Mouse (Mus musculus) small intestine, adult 2 months (tissue): ENCODE data around the gene Glrx. TPM values are rescaled to one million over a fixed set of nuclear protein-coding genes. Genes with fewer than 3 reads are reported as not detected.

Experiments
- H3K27ac ChIP-seq: fragments of 200-500 bp; 2 replicates; pipeline ENCODE4 v1.5.1; 2012; ENCODE audit warnings: low read depth, low read length, control low read depth, inconsistent platforms; ENCODE audit not compliant: insufficient read depth
- H3K27me3 ChIP-seq: fragments of 200-500 bp; 2 replicates; pipeline ENCODE4 v1.6.1; 2012; ENCODE audit warnings: mild to moderate bottlenecking, moderate library complexity, low read length, inconsistent platforms; ENCODE audit not compliant: control insufficient read depth, insufficient read depth
- H3K36me3 ChIP-seq: fragments of 200-500 bp; 2 replicates; pipeline ENCODE4 v1.6.1; 2012; ENCODE audit warnings: mild to moderate bottlenecking, low read length, control low read depth, inconsistent platforms; ENCODE audit not compliant: control insufficient read depth, insufficient read depth
- H3K4me1 ChIP-seq: fragments of 200-500 bp; 2 replicates; pipeline ENCODE4 v1.6.1; 2012; ENCODE audit warnings: low read length, inconsistent platforms, mixed read lengths; ENCODE audit not compliant: control insufficient read depth, insufficient read depth, insufficient read length
- H3K4me3 ChIP-seq: fragments of 200-500 bp; 2 replicates; pipeline ENCODE4 v1.5.1; 2012; ENCODE audit warnings: low read depth, mild to moderate bottlenecking, control low read depth, inconsistent platforms, low read length, moderate library complexity
- CTCF ChIP-seq: fragments of 200-500 bp; IDR thresholded peaks from 2 replicates; pipeline ENCODE4 v1.5.1; 2012; ENCODE audit warnings: low read depth, mild to moderate bottlenecking, control low read depth, inconsistent platforms, low read length, moderate library complexity, mixed read lengths; ENCODE audit not compliant: insufficient replicate concordance, insufficient read length; ENCODE audit errors: extremely low read depth
- POLR2A ChIP-seq: fragments of 200-500 bp; IDR thresholded peaks from 2 replicates; pipeline ENCODE4 v1.6.1; 2012; ENCODE audit warnings: low read depth, mild to moderate bottlenecking, control low read depth, inconsistent platforms, low read length, moderate library complexity
- WGBS: fragments of 180-500 bp; shearing (Covaris S2); methylation state at CpG from one replicate; pipeline ENCODE4 v1.1.7; 2018; 5-methylcytosine and 5-hydroxymethylcytosine counted together
- polyA plus RNA-seq: library from polyadenylated mRNA; depleted of rRNA; stranded (reverse); fragments of >200 nt; gene quantifications from 2 replicates; pipeline ENCODE4 v1.2.3, GENCODE M21; 2012

The Glrx gene
- polyA plus RNA-seq, 1 experiment: 205 TPM

- no peak overlapping the region for H3K4me3 ChIP-seq
- H3K4me1 ChIP-seq: peaks cover 43% of the 10 kb centered on the region; the same call in 1 of the 2 replicates
- H3K36me3 ChIP-seq: no peaks in the 10 kb centered on the region
- no peak for TF ChIP-seq POLR2A
- TF ChIP-seq CTCF: no peak
- H3K27me3 ChIP-seq: no peaks in the 10 kb centered on the region
- H3K27ac ChIP-seq: peak overlapping the region; percentile 76
- WGBS: 22% methylated on average over 2 of the region's 2 CpGs
Observed at GRCm38 (mm10) chr13:75835461-75835860, 4.2 kb upstream of the Glrx start.

- no peak for TF ChIP-seq CTCF
- TF ChIP-seq POLR2A: no peak
- H3K27ac ChIP-seq: peak overlapping the region; percentile 81
Observed at GRCm38 (mm10) chr13:75838506-75838905, 1.2 kb upstream of the Glrx start.

GRCm38 (mm10) chr13:75840752-75841285, 1.2 kb downstream of the Glrx start:
- Histone ChIP-seq H3K27me3 (no peaks in the 10 kb centered on the region), H3K4me3 (peak overlapping the region; percentile 88), H3K4me1 (peaks cover 35% of the 10 kb centered on the region; the same call in 1 of the 2 replicates), H3K27ac (peak overlapping the region; percentile 85), H3K36me3 (0 out of 2 replicates have a peak, but pooled peaks cover 2% of the 10 kb centered on the region)
- TF ChIP-seq POLR2A (no peak), CTCF (no peak)
- 12% methylated on average over 6 of the region's 6 CpGs for WGBS

More at GRCm38 (mm10) chr13:75838506-75838905, 1.2 kb upstream of the Glrx start:
- Histone ChIP-seq H3K4me3 (no peak overlapping the region), H3K4me1 (peaks cover 36% of the 10 kb centered on the region; the same call in 1 of the 2 replicates), H3K27me3 (no peaks in the 10 kb centered on the region), H3K36me3 (no peaks in the 10 kb centered on the region)
- 75% methylated on average over 4 of the region's 4 CpGs for WGBS

GRCm38 (mm10) chr13:75841950-75842349, 2.3 kb downstream of the Glrx start:
- WGBS: 29% methylated on average over 3 of the region's 3 CpGs
- TF ChIP-seq CTCF (no peak), POLR2A (no peak)
- Histone ChIP-seq H3K27me3 (no peaks in the 10 kb centered on the region), H3K27ac (peak overlapping the region; percentile 67), H3K4me3 (peak overlapping the region; percentile 88), H3K36me3 (peaks cover 6% of the 10 kb centered on the region; the same call in 1 of the 2 replicates), H3K4me1 (peaks cover 27% of the 10 kb centered on the region; the same call in 1 of the 2 replicates)

GRCm38 (mm10) chr13:75843331-75843730, 3.7 kb downstream of the Glrx start:
- Histone ChIP-seq H3K4me3 (peak overlapping the region; percentile 40; the same call in 1 of the 2 replicates), H3K27me3 (no peaks in the 10 kb centered on the region), H3K36me3 (peaks cover 18% of the 10 kb centered on the region), H3K4me1 (peaks cover 22% of the 10 kb centered on the region; the same call in 1 of the 2 replicates), H3K27ac (peak overlapping the region; percentile 84)
- WGBS: 33% methylated on average over 5 of the region's 5 CpGs
- TF ChIP-seq CTCF (no peak), POLR2A (no peak)

- H3K4me1 ChIP-seq: peaks cover 14% of the 10 kb centered on the region; the same call in 1 of the 2 replicates
- H3K36me3 ChIP-seq: peaks cover 25% of the 10 kb centered on the region
- no peaks in the 10 kb centered on the region for H3K27me3 ChIP-seq
- WGBS: 15% methylated on average over 8 of the region's 8 CpGs
- H3K4me3 ChIP-seq: peak overlapping the region; percentile 50
- H3K27ac ChIP-seq: peak overlapping the region; percentile 90
- no peak for TF ChIP-seq POLR2A
Observed at GRCm38 (mm10) chr13:75843993-75844683, 4.5 kb downstream of the Glrx start.

GRCm38 (mm10) chr13:75844833-75845518, 5.3 kb downstream of the Glrx start:
- TF ChIP-seq CTCF (no peak), POLR2A (no peak)
- Histone ChIP-seq H3K36me3 (peaks cover 28% of the 10 kb centered on the region), H3K27ac (peak overlapping the region; percentile 90), H3K27me3 (no peaks in the 10 kb centered on the region), H3K4me1 (peaks cover 10% of the 10 kb centered on the region; the same call in 1 of the 2 replicates), H3K4me3 (no peak overlapping the region)
- WGBS: 58% methylated on average over 2 of the region's 2 CpGs
